Mouse (Mus musculus) intestine, embryonic 15.5 days (tissue): ENCODE results near the gene Ctnnd1. TPM values are rescaled to one million over a fixed set of nuclear protein-coding genes. Genes with fewer than 3 reads are reported as not detected.

ENCODE experiments used
- ATAC-seq: fragments of 200-750 bp; cut with Nextera tagmentation; 2 replicates; pipeline ENCODE4 v1.8.0; 2017; ENCODE audit warnings: moderate TSS enrichment, moderate library complexity
- H3K27ac ChIP-seq: fragments of 300-500 bp; sonication (generic); 2 replicates; pipeline ENCODE4 v1.5.1; 2015; ENCODE audit warnings: mild to moderate bottlenecking, inconsistent platforms
- H3K27me3 ChIP-seq: fragments of 300-500 bp; sonication (generic); replicated peaks from 2 replicates; pipeline ENCODE4 v1.6.1; 2015; ENCODE audit warnings: inconsistent platforms
- H3K36me3 ChIP-seq: fragments of 300-500 bp; sonication (generic); 2 replicates; pipeline ENCODE4 v1.6.1; 2015; ENCODE audit warnings: inconsistent platforms
- H3K4me1 ChIP-seq: fragments of 300-500 bp; sonication (generic); replicated peaks from 2 replicates; pipeline ENCODE4 v1.6.1; 2015; ENCODE audit warnings: inconsistent platforms
- H3K4me2 ChIP-seq: fragments of 300-500 bp; sonication (generic); replicated peaks from 2 replicates; pipeline ENCODE4 v1.6.1; 2015; ENCODE audit warnings: mild to moderate bottlenecking, inconsistent platforms
- H3K4me3 ChIP-seq: fragments of 300-500 bp; sonication (generic); replicated peaks from 2 replicates; pipeline ENCODE4 v1.5.1; 2015; ENCODE audit warnings: inconsistent platforms
- H3K9ac ChIP-seq: fragments of 300-500 bp; sonication (generic); 2 replicates; pipeline ENCODE4 v1.6.1; 2015; ENCODE audit warnings: inconsistent platforms
- H3K9me3 ChIP-seq: fragments of 300-500 bp; sonication (generic); 2 replicates; pipeline ENCODE4 v1.6.1; 2016; ENCODE audit warnings: inconsistent platforms
- WGBS: fragments of 180-500 bp; shearing (Covaris S2); methylation state at CpG from one replicate; pipeline ENCODE4 v1.1.7; 2015; 5-methylcytosine and 5-hydroxymethylcytosine counted together
- polyA plus RNA-seq: library from polyadenylated mRNA; unstranded; fragments of >200 nt; fragmentation: Nextera tagmentation; extraction: Ambion mirVana; gene quantifications from 2 replicates; pipeline ENCODE4 v1.2.1, GENCODE M21; 2015

The Ctnnd1 gene
- polyA plus RNA-seq, 1 experiment from 2014 or later = 64.4 TPM

- Histone ChIP-seq H3K4me2 (peak overlapping the region; percentile 17), H3K27me3 (no peaks in the 10 kb centered on the region), H3K4me1 (peaks cover 61% of the 10 kb centered on the region), H3K36me3 (no peaks in the 10 kb centered on the region), H3K27ac (peak overlapping the region; percentile 94; the same call in 1 of the 2 replicates), H3K9me3 (no peaks in the 10 kb centered on the region), H3K9ac (no peak overlapping the region), H3K4me3 (no peak overlapping the region)
- no peak for ATAC-seq
- WGBS = 35% methylated on average over 5 of the region's 5 CpGs
Measured at GRCm38 (mm10) chr2:84638428-84639220, 11.9 kb downstream of the Ctnnd1 start.

GRCm38 (mm10) chr2:84637452-84638165, 13.0 kb downstream of the Ctnnd1 start:
- 23% methylated on average over 6 of the region's 7 CpGs for WGBS
- Histone ChIP-seq H3K4me2 (peak overlapping the region; percentile 53), H3K9me3 (no peaks in the 10 kb centered on the region), H3K36me3 (no peaks in the 10 kb centered on the region), H3K4me3 (no peak overlapping the region), H3K4me1 (peaks cover 69% of the 10 kb centered on the region), H3K9ac (no peak overlapping the region), H3K27ac (peak overlapping the region; percentile 94), H3K27me3 (no peaks in the 10 kb centered on the region)
- ATAC-seq = no peak

GRCm38 (mm10) chr2:84636231-84636741, 14.3 kb downstream of the Ctnnd1 start:
- Histone ChIP-seq H3K9ac (0 out of 2 replicates have a peak overlapping the region, but pooled peaks have one; percentile 20), H3K27me3 (no peaks in the 10 kb centered on the region), H3K27ac (peak overlapping the region; percentile 94), H3K4me2 (peak overlapping the region; percentile 53), H3K9me3 (no peaks in the 10 kb centered on the region), H3K4me1 (peaks cover 76% of the 10 kb centered on the region), H3K36me3 (no peaks in the 10 kb centered on the region), H3K4me3 (peak overlapping the region; percentile 20)
- WGBS = 13% methylated on average over 8 of the region's 8 CpGs
- ATAC-seq = peak; percentile 86

GRCm38 (mm10) chr2:84635611-84636010, 15.0 kb downstream of the Ctnnd1 start:
- ATAC-seq = peak; percentile 91
- peak overlapping the region; percentile 20 for H3K4me3 ChIP-seq
- H3K36me3 ChIP-seq = no peaks in the 10 kb centered on the region
- peak overlapping the region; percentile 53 for H3K4me2 ChIP-seq
- H3K9ac ChIP-seq = peak overlapping the region; percentile 35
- no peaks in the 10 kb centered on the region for H3K9me3 ChIP-seq
- no peaks in the 10 kb centered on the region for H3K27me3 ChIP-seq
- H3K27ac ChIP-seq = peak overlapping the region; percentile 94
- H3K4me1 ChIP-seq = peaks cover 71% of the 10 kb centered on the region
- WGBS = 2% methylated on average over 2 of the region's 2 CpGs

GRCm38 (mm10) chr2:84634934-84635482, 15.6 kb downstream of the Ctnnd1 start:
- peaks cover 70% of the 10 kb centered on the region for H3K4me1 ChIP-seq
- WGBS = 20% methylated on average over 4 of the region's 4 CpGs
- no peak for ATAC-seq
- peak overlapping the region; percentile 20; the same call in 1 of the 2 replicates for H3K4me3 ChIP-seq
- H3K9me3 ChIP-seq = no peaks in the 10 kb centered on the region
- H3K36me3 ChIP-seq = no peaks in the 10 kb centered on the region
- peak overlapping the region; percentile 35 for H3K9ac ChIP-seq
- peak overlapping the region; percentile 53 for H3K4me2 ChIP-seq
- peak overlapping the region; percentile 94 for H3K27ac ChIP-seq
- H3K27me3 ChIP-seq = no peaks in the 10 kb centered on the region

GRCm38 (mm10) chr2:84634006-84634405, 16.6 kb downstream of the Ctnnd1 start:
- peak overlapping the region; percentile 26; the same call in 1 of the 2 replicates for H3K9ac ChIP-seq
- ATAC-seq = peak; percentile 32

GRCm38 (mm10) chr2:84632999-84633398, 17.6 kb downstream of the Ctnnd1 start:
- Histone ChIP-seq H3K9ac (no peak overlapping the region), H3K4me3 (no peak overlapping the region), H3K4me2 (peak overlapping the region; percentile 25), H3K27me3 (no peaks in the 10 kb centered on the region), H3K36me3 (no peaks in the 10 kb centered on the region), H3K9me3 (no peaks in the 10 kb centered on the region), H3K27ac (peak overlapping the region; percentile 59), H3K4me1 (peaks cover 59% of the 10 kb centered on the region)
- peak; percentile 66 for ATAC-seq
- 3% methylated on average over 3 of the region's 3 CpGs for WGBS

More at GRCm38 (mm10) chr2:84634006-84634405, 16.6 kb downstream of the Ctnnd1 start:
- Histone ChIP-seq H3K4me2 (peak overlapping the region; percentile 53), H3K4me3 (0 out of 2 replicates have a peak overlapping the region, but pooled peaks have one; percentile 3), H3K27me3 (no peaks in the 10 kb centered on the region), H3K36me3 (no peaks in the 10 kb centered on the region), H3K27ac (peak overlapping the region; percentile 94), H3K4me1 (peaks cover 64% of the 10 kb centered on the region), H3K9me3 (no peaks in the 10 kb centered on the region)
- WGBS = 32% methylated on average over 4 of the region's 4 CpGs

GRCm38 (mm10) chr2:84632001-84632400, 18.6 kb downstream of the Ctnnd1 start:
- peaks cover 51% of the 10 kb centered on the region for H3K4me1 ChIP-seq
- 0 out of 2 replicates have a peak overlapping the region, but pooled peaks have one; percentile 25 for H3K4me2 ChIP-seq
- no peaks in the 10 kb centered on the region for H3K27me3 ChIP-seq
- no peak for ATAC-seq
- 100% methylated on average over 1 of the region's 1 CpGs for WGBS
- no peaks in the 10 kb centered on the region for H3K36me3 ChIP-seq
- H3K27ac ChIP-seq = peak overlapping the region; percentile 59
- no peak overlapping the region for H3K9ac ChIP-seq
- H3K9me3 ChIP-seq = no peaks in the 10 kb centered on the region
- H3K4me3 ChIP-seq = no peak overlapping the region

- Histone ChIP-seq H3K9me3 (no peaks in the 10 kb centered on the region), H3K36me3 (peaks cover 5% of the 10 kb centered on the region; the same call in 1 of the 2 replicates), H3K27me3 (no peaks in the 10 kb centered on the region), H3K27ac (peak overlapping the region; percentile 64), H3K9ac (no peak overlapping the region), H3K4me2 (no peak overlapping the region), H3K4me3 (no peak overlapping the region), H3K4me1 (peaks cover 28% of the 10 kb centered on the region)
- peak; percentile 78 for ATAC-seq
- WGBS = 23% methylated on average over 3 of the region's 3 CpGs
Measured at GRCm38 (mm10) chr2:84627036-84627435, 23.5 kb downstream of the Ctnnd1 start.

- Histone ChIP-seq H3K4me3 (no peak overlapping the region), H3K27me3 (no peaks in the 10 kb centered on the region), H3K4me2 (peak overlapping the region; percentile 15), H3K4me1 (peaks cover 23% of the 10 kb centered on the region), H3K9ac (no peak overlapping the region), H3K36me3 (peaks cover 5% of the 10 kb centered on the region; the same call in 1 of the 2 replicates), H3K9me3 (no peaks in the 10 kb centered on the region), H3K27ac (peak overlapping the region; percentile 64)
- peak; percentile 14 for ATAC-seq
- WGBS = 59% methylated on average over 7 of the region's 7 CpGs
Measured at GRCm38 (mm10) chr2:84626366-84626975, 24.1 kb downstream of the Ctnnd1 start.

- no peak overlapping the region for H3K4me3 ChIP-seq
- WGBS = 90% methylated on average over 17 of the region's 17 CpGs
- H3K9ac ChIP-seq = no peak overlapping the region
- no peak for ATAC-seq
- H3K4me2 ChIP-seq = no peak overlapping the region
- H3K36me3 ChIP-seq = peaks cover 16% of the 10 kb centered on the region
- no peaks in the 10 kb centered on the region for H3K27me3 ChIP-seq
- peaks cover 23% of the 10 kb centered on the region for H3K4me1 ChIP-seq
- no peaks in the 10 kb centered on the region for H3K9me3 ChIP-seq
- no peak overlapping the region for H3K27ac ChIP-seq
Measured at GRCm38 (mm10) chr2:84624201-84624600, 26.4 kb downstream of the Ctnnd1 start.
